Mouse (Mus musculus): ENCODE results near the gene Myh2. TPM values are rescaled to one million over a fixed set of nuclear protein-coding genes. Genes with fewer than 3 reads are reported as not detected.

The Myh2 gene
- total RNA-seq, 1 experiment from 2014 or later = not detected

DNA sequence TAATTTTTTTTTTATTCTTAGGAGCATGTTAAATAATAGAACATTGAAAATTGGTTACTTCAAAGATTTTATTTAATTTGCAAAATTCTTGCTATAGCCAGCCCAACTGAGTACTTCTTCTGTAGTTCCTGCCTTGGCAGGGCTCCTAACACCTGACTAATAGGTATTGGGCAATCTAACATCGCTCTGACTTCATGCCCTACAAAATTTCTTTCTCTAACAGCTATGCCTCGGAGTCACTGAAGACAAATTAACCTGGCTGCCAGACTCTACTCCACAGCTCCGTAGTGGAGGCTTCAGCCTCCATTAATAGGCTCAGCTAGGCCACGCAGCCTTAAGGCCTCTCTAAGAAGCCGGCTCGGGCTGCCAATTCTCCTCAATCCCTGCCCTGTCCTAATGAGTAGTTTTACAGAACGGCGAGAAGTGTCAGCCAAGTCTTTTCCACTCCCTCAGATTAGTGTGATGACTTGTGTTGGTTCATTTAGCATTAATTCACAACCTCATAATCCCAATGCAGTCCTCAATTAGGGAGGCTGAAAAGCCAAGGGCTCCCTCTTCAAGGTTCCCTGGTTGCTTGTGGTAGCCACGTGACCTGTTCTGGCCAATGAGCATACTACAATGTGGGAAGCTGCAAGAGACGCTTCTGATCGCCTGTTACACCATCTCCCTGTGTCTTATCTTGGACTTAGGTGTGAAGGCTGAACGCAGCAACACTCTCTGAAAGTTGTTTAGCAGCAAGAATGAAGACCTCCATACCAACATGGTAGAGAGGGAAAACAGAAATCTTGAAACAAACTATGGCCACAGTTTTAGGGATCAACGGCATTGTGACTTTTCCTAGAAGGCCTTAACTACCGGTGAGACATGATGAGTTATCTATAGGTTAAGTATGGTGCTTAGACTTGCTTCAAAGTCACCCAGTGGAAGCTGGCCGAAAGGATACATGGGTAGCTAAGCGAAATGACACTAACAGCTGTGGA, 18.9 kb upstream of the Myh2 start:
- peak; percentile 39 for DNase-seq

DNA sequence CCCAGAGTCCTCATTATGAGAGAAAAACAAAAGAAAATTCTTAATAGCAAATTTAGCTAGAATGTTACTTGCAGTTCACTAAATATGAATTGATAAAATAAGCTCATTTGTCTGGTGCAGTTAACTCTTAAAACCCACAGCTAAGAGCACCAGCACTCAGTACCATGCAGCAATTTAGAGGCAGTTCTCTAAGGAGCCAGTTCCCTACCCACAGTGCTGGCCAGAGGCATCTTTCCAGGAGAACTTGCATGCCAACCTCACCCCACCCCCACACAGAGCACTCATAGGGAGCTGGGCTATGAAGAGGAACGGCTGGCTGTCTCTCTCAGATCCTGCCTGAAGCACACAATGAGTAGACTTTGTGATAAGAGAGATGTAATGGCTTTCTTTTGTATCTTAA, 17.7 kb upstream of the Myh2 start:
- DNase-seq = peak; percentile 11

DNA sequence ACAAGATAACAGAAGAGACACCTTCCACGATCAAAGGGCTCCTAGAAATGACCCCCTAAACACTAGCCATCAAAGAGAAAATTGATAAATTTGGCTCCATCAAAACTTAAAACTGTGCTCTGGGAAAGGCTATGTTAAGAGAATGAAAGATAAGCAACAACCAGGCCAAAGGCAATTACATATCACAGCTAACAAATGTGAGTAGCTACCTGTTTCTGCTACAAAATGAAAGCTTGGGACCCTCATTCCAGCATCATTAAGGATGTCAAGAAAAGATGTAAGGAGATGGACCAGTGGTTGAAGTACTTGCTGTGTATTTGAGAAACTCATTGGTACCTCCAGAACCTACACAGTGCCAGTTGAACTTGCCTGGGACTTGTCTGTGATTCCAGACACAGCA, 17.0 kb upstream of the Myh2 start:
- no peak for DNase-seq

DNA sequence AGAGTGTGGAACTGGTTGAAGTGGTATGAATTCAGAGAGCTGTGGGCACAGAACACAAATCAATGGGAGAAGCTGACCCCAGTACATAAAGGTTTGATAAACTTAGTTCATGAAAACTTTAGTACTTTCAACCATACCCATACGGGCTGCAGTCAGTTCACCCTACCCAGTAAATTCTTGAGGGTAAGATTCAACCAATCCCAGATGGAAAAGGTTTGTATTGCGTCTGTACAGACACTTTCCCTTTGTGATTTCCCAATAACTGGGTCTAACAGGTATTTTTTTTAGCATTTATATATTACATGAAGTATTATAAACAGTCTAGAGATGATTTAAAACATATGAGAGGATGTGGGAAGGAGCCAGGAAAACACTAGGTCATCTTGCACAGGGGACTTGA, 15.2 kb upstream of the Myh2 start:
- DNase-seq = no peak

DNA sequence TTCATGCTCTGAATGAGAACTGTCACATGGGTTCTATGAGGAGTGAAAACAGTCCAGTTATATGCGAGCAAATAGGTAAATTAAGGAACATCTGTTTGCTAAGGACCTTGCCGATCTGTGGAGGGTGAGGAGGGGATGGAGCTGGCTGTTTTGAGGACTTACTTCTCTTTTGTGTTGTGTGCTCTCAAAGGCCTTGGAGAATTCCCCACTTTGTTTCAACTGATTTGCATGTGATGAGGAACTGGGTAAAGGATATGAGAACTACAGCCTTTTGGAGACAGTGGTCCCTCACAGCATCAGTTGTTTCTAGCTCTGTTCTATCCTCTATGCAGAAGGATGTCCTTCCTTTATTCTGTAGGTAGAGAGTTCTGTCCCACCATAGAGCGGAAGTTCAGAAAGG, 10.7 kb upstream of the Myh2 start:
- DNase-seq = no peak

DNA sequence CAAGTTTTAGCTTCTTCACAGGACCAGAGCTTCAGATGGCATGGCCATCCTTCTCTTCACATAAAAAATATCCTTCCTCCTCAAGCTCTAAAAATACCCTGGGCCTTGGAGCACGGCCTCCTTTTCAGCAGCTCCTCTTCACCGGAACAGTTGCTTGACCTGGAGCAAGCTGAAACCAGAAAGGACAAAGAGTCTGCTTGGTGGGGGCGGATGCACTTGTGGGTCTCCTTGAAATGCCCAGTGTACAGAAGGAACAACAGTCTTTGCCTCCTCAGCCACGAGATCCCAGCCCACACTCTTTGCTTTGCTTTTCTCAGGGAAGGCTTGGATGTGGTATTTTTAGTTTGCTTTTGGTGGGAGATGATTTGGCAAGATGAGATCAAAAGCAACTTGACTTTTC, 7.1 kb upstream of the Myh2 start:
- no peak for DNase-seq

DNA sequence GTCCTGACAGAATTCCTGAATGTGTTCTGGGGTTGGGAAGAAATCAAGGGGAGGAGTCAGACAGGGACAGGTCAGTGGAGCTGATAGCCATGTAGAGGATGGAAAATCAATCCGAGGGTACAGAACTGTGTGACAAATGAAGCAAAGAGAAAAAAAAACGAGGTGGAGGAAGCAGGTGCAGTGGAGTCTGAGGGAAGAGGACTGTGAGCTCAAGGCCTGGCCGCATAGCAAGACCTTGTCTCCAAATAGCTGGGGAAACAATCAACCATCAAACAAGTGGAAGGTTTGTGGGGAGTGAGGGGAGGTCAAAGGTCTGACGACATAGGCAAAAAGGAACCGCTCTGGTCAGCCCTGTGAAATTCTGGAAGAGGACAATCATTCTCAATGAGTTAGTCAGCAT, 6.0 kb upstream of the Myh2 start:
- DNase-seq = no peak

DNA sequence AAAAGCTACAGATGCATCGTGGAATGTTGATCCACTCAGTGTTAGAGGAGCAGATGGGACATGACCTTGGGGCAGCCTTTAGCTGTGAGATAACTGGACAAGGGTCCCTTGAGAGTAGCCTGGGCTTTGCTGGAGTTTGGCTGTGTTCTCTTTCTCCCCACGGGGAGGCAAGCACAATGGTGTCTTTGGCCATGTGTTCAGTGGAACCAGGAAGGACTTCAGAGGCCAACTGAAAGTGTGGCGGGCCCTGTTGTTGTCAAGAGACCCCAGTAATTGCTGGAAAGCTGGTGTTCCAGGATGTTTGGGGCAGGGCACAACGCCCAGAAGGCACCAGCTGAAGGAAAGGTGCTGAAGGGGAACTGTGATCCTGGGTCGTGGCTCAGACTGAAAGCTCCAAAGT, 1.5 kb upstream of the Myh2 start:
- DNase-seq = peak; percentile 17

DNA sequence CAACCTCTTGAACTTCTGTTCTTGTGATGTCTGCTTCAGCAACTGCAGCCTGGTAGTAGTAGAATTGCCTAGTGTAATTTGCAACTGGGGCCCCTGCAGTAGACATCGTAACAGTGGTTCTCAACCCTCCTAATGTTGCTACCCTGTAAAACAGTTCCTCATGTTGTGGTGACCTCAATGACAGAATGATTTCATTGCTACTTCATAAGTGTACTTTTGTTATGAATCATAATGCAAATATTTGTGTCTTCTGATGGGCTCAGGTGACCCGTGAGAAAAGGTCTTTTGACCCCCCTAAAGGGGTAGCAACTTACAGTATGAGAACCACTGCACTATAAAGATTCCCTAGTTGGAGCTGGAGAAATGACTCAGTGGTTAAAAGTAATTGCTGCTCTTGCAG, 1.6 kb downstream of the Myh2 start:
- DNase-seq = no peak

DNA sequence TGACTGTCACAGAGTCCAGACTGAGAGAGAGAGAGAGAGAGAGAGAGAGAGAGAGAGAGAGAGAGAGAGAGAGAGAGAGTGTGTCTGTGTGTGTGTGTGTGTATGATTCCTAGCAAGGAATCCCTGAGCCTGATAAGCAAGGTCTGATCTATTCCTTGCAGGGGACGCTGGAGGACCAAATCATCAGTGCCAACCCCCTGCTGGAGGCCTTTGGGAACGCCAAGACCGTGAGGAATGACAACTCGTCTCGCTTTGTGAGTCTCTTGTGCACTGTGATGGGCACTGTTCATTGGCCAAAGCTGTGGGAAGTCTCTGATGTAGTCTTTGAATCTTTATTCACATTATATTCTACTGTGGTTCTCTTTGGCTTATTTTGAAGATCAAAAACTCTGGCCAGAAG, 5.5 kb downstream of the Myh2 start:
- no peak for DNase-seq

DNA sequence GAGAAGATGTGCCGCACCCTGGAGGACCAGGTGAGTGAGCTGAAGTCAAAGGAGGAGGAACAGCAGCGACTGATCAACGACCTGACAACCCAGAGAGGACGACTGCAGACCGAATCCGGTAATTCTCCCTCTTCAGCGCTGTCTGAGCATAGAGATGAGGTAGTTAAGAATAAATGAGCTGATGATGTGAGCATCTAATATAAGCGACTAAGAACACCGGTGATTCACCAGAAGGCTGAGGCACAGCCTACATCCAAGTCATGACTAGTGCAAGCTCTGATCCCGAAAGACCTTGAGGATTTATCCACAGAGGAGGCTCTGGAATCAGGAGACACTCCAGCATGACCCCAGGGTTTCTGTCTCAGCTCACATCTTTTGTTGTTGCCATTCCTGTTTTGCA, 19.5 kb downstream of the Myh2 start:
- DNase-seq = no peak

DNA sequence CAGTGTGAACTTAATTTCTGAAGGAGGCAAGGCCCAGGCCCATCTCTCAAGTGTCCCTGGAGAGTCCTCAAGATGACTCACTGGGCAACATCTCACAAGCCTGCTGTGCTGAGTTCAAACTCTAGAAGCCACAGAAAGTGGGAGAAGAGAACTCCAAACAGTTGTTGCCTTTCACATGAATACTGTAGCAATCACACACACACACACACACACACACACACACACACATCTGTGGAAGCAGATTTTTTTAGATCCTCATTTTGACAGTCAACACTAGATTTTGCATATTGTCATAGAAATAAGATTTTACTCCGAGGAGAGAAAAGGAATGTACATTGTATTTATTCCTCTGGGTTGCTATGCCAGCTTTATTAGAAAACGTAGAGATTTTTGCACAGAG, 20.0 kb downstream of the Myh2 start:
- no peak for DNase-seq

DNA sequence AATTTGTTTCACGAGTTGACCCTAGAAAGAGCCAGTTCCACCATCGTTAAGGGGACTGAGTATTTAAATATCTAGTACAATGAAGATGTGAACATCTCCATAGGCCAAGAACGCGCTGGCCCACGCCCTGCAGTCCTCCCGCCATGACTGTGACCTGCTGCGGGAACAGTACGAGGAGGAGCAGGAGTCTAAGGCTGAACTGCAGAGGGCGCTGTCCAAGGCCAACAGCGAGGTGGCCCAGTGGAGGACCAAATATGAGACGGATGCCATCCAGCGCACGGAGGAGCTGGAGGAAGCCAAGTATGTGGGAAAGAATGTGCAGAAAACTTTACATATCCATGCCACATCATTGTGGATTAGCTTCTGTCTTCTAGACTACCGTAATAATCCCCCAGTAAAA, 20.7 kb downstream of the Myh2 start:
- DNase-seq = no peak

DNA sequence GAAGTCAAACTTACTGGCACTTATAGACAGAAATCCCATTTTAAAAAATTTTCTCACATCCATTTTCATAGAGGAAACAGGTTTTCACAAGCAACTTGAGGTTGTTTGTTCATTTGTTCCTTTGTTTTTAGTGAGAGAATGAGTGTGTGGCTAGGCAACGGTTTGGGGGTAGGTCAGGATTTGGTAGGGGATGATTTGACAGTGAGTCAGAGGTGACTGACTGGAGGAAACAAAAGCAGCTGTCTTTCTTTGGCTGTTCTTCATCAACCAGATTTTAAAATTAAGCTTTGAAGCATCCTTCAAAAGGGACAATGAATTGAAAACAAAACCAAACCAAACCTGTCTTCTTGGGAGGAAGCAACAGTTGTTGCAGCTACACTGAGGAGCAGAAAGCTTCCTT, 28.5 kb downstream of the Myh2 start:
- no peak for DNase-seq

DNA sequence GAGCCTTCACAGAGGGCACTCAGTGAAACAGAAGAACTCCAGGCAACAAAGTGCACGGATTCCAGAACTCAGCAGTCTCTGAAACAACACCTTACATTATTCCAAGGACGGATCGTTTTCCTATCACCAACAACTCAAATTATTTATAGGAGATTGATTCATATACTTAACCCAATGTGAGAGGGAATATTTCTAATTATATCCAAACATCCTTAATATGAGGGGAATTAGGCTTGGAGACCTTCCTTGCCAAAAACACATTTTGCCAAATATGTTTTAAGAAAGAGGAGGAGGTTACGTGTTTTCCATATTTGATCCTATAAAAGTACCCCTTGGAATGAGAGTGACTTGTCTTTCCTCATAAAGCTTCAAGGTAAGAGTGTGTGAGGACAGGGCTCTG, 28.9 kb downstream of the Myh2 start, which contains the start of gene Myh1:
TSS of gene Myh1 (plus strand) at position 301 of the 400 bp plus-strand sequence.
- no peak for DNase-seq

DNA sequence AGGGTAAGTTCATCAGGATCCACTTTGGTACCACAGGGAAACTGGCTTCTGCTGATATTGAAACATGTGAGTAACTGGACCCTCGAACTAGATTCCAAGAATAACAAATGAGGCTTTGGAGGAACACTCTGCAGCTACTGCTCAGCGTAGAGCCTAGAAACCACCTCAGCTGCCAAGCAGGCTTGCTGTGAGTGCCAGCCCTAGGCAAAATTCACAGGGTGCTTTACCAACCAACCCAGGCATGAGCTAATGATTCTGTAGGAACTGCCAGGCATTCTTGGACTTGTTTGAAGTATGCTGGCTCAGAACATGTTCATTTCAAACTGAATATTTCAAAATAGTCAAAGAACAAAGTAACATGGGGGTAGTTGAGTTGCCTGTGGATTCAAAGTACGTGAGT, 33.9 kb downstream of the Myh2 start:
- peak; percentile 14 for DNase-seq

DNA sequence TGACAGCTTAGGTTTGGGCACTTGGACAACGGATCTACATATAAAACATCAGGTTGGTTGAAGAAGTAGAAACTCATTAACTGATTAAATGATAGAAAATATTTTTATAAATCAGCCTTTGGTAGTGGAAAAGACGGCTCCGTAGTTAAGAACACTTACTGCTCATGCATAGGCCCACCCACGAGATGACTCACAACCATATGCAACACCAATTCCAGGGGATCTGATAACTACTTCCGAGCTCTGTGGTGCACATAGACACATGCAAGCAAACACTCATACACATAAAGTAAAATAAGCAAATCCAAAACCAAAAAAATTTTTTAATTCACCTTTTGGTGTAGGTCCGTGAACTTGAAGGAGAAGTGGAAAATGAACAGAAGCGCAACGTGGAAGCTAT, 51.0 kb downstream of the Myh2 start:
- no peak for DNase-seq

DNA sequence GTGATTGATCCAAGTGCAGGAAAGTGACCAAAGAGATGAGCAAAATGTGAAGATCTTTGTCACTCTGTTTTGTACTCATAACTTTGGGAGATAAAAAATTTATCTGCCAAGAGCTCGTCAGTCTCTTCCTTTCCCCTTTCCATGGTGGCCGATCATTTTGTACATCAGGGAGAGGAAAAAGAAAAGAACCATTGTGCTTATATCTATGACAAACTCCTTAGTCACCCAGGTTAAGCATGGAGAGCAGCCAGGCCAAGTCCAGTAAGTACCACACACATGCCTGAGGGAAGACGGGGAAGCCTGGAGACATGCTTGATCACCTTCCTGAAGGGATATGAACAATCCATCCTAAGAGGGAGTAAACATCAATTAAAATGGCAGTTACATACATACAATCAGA, 53.6 kb downstream of the Myh2 start:
- no peak for DNase-seq

DNA sequence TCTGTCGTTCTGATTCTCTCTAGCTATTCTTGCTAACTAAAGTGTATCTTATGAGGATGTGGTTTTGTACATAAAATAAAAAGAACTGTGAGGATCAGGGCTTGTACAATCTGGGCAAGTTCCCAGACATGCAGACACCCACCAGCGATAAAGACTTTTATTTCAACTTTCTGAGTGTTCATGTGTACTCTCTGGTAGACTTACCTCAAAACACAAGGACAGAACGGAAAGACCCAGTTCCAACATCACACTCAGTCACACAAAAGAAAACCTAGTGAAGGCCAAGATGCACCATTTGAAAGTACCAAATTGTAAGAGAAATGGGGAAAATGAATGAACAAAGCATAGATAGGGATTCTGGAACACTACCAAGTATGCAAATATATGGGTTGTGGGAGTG, 57.9 kb downstream of the Myh2 start:
- DNase-seq = no peak

DNA sequence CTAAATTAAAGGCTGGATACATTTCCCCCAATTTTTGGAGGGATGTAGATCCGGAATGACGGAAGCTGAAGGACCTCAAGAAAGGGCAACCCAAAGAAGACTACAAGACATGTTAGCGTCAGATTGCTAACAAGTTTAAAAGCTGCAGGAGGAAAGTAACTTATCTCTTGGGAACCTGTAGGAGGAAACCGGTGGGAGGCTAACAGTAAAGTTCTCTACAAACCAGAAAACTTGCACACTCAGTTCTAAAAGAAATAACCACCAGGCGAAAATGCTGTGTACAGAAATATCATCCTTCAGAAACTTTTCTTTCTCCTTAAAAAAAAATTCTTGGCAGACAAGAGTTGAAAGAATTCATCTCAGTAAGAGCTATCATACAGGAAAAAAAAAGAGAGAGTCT, 58.3 kb downstream of the Myh2 start:
- DNase-seq = no peak

DNA sequence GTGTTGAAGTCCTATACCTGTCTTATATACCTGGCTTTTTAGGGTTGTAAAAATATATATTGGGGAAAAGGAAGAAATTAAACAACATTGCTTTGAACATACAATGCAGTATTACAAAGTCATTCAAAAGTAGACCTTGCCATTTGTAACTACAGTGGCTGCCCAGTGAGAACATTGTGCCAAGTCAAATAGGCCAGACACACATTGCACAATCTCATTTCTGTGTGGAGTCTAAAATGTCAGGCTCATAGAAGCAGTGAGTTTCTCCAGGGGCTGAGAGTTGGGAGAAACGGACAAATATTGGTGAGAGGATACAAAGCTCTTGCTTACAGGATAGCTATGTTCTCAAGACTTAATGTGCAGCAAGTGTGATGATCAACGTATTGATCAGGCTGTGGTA, 59.1 kb downstream of the Myh2 start:
- DNase-seq = peak; percentile 59

DNA sequence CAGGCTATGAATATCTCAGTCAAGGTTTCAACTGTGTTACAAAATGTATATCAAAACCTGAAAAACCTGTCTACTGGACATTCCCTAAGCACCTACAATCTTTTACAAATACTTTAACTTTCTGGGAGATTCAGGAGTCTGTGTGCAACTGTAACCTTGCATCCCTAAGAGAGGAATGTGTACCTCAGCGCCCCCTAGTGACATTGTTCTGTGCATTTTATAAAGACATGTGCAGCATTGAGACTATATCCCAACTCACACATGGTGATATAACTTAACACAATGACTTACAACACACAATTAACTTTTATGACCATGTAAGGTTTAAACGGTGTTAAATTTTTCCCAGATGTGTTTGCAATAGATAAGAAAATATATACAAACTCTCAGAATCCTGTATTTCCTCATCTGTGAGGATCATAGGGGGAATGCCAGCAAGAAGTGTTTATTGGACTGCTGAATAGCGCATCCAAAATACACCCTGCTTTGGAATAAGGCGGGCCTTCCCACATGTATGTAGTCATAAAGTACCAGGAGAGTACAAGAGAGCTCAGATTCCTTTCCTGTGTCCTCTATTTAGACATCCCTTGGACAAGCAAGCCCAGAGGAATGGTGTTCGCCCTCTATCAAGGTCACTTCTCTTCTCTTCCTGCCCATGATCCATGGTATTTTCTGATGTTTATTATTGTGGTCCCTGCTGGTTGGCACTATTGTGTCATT, 65.0 kb downstream of the Myh2 start:
- DNase-seq = peak; percentile 78

DNA sequence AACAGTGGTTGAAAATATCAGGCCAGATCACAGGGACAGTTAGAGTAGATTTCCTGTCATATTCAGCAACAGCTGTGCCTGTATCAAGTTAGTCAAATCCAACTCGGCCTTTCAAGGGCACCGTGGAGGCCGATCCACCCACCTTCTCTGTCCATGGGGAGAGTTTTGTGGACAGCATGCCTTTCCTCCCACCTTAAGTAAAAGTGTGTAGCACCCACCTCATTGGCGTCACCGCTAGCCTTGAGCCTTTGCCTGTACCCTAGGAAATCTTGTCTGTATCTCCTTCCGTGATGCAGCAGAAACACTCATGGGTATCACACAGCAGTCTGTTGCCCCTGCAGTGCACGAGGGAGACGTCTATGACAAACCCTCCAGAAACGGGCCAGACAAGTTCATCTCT, 66.0 kb downstream of the Myh2 start:
- no peak for DNase-seq

All from adrenal gland, postnatal 14 days (tissue).